Mouse (Mus musculus): ENCODE results near the gene Cant1. TPM values are rescaled to one million over a fixed set of nuclear protein-coding genes. Genes with fewer than 3 reads are reported as not detected.
"Not testable (repeated sequence)": the region's sequence is repeated elsewhere in the genome, so short reads cannot be mapped to it uniquely, and the experiment has no call there.

Cant1 gene
- total RNA-seq, 2 experiments from 2014 or later, result 3.8 to 6.0 TPM

- no peak for ATAC-seq (replicated peaks; ENCODE audit: low FRiP score, poor library complexity, severe bottlenecking)
Observed at GRCm38 (mm10) chr11:118378656-118379055, 40.2 kb downstream of the Cant1 start.

GRCm38 (mm10) chr11:118376323-118376722, 42.6 kb downstream of the Cant1 start:
- ATAC-seq (replicated peaks; ENCODE audit: low FRiP score, poor library complexity, severe bottlenecking), result not testable (repeated sequence)

GRCm38 (mm10) chr11:118375881-118376280, 43.0 kb downstream of the Cant1 start:
- no peak for ATAC-seq (replicated peaks; ENCODE audit: low FRiP score, poor library complexity, severe bottlenecking)

GRCm38 (mm10) chr11:118375461-118375860, 43.4 kb downstream of the Cant1 start:
- ATAC-seq (replicated peaks; ENCODE audit: low FRiP score, poor library complexity, severe bottlenecking), result no peak

GRCm38 (mm10) chr11:118375006-118375405, 43.9 kb downstream of the Cant1 start:
- ATAC-seq (replicated peaks; ENCODE audit: low FRiP score, poor library complexity, severe bottlenecking), result no peak

GRCm38 (mm10) chr11:118374506-118374905, 44.4 kb downstream of the Cant1 start:
- ATAC-seq (replicated peaks; ENCODE audit: low FRiP score, poor library complexity, severe bottlenecking), result no peak

GRCm38 (mm10) chr11:118372641-118373040, 46.2 kb downstream of the Cant1 start:
- no peak for ATAC-seq (replicated peaks; ENCODE audit: low FRiP score, poor library complexity, severe bottlenecking)

- no peak for ATAC-seq (replicated peaks; ENCODE audit: low FRiP score, poor library complexity, severe bottlenecking)
Observed at GRCm38 (mm10) chr11:118371876-118372275, 47.0 kb downstream of the Cant1 start.

GRCm38 (mm10) chr11:118369657-118370056, 49.2 kb downstream of the Cant1 start:
- no peak for ATAC-seq (replicated peaks; ENCODE audit: low FRiP score, poor library complexity, severe bottlenecking)

- ATAC-seq (replicated peaks; ENCODE audit: low FRiP score, poor library complexity, severe bottlenecking), result no peak
Observed at GRCm38 (mm10) chr11:118369251-118369650, 49.6 kb downstream of the Cant1 start.

- ATAC-seq (replicated peaks; ENCODE audit: low FRiP score, poor library complexity, severe bottlenecking), result no peak
Observed at GRCm38 (mm10) chr11:118368330-118368729, 50.6 kb downstream of the Cant1 start.

- ATAC-seq (replicated peaks; ENCODE audit: low FRiP score, poor library complexity, severe bottlenecking), result no peak
Observed at GRCm38 (mm10) chr11:118366559-118366958, 52.3 kb downstream of the Cant1 start.

- no peak for ATAC-seq (replicated peaks; ENCODE audit: low FRiP score, poor library complexity, severe bottlenecking)
Observed at GRCm38 (mm10) chr11:118366108-118366507, 52.8 kb downstream of the Cant1 start.

- ATAC-seq (replicated peaks; ENCODE audit: low FRiP score, poor library complexity, severe bottlenecking), result no peak
Observed at GRCm38 (mm10) chr11:118365171-118365570, 53.7 kb downstream of the Cant1 start.

- no peak for ATAC-seq (replicated peaks; ENCODE audit: low FRiP score, poor library complexity, severe bottlenecking)
Observed at GRCm38 (mm10) chr11:118364021-118364420, 54.9 kb downstream of the Cant1 start.

- no peak for ATAC-seq (replicated peaks; ENCODE audit: low FRiP score, poor library complexity, severe bottlenecking)
Observed at GRCm38 (mm10) chr11:118362971-118363518, 55.8 kb downstream of the Cant1 start.

- ATAC-seq (replicated peaks; ENCODE audit: low FRiP score, poor library complexity, severe bottlenecking), result no peak
Observed at GRCm38 (mm10) chr11:118362501-118362900, 56.4 kb downstream of the Cant1 start.

GRCm38 (mm10) chr11:118360907-118361341, 58.0 kb downstream of the Cant1 start:
- no peak for ATAC-seq (replicated peaks; ENCODE audit: low FRiP score, poor library complexity, severe bottlenecking)

GRCm38 (mm10) chr11:118360491-118360890, 58.4 kb downstream of the Cant1 start:
- no peak for ATAC-seq (replicated peaks; ENCODE audit: low FRiP score, poor library complexity, severe bottlenecking)

All from erythroblast, adult 5-6 weeks (primary cell).